Mouse (Mus musculus) skeletal muscle tissue, adult 2 months (tissue): Measurements from ENCODE around the gene Apobr.

Source experiments
- DNase-seq: peaks from one replicate; pipeline ENCODE4 v3.0.0-alpha.2; 2012; ENCODE audit warnings: low read depth, low spot score

Gene Apobr

GRCm38 (mm10) chr7:126598919-126599318 lies 14.2 kb downstream of the Apobr start:
- DNase-seq, result no peak

- DNase-seq, result no peak
These were observed 17.2 kb downstream of the Apobr start for GRCm38 (mm10) chr7:126601896-126602295.

- DNase-seq, result no peak
These were observed 17.9 kb downstream of the Apobr start for GRCm38 (mm10) chr7:126602650-126603049.

GRCm38 (mm10) chr7:126606611-126607010 lies 21.9 kb downstream of the Apobr start:
- DNase-seq, result no peak

GRCm38 (mm10) chr7:126607064-126607463 lies 22.3 kb downstream of the Apobr start:
- DNase-seq, result peak; percentile 78

GRCm38 (mm10) chr7:126607796-126608195 lies 23.1 kb downstream of the Apobr start:
- DNase-seq, result no peak

- no peak for DNase-seq
These were observed 28.0 kb downstream of the Apobr start for GRCm38 (mm10) chr7:126612736-126613135.

- DNase-seq, result no peak
These were observed 32.0 kb downstream of the Apobr start for GRCm38 (mm10) chr7:126616707-126617106.

GRCm38 (mm10) chr7:126619559-126620275 lies 35.0 kb downstream of the Apobr start:
- peak; percentile 29 for DNase-seq

- DNase-seq, result no peak
These were observed 37.0 kb downstream of the Apobr start for GRCm38 (mm10) chr7:126621452-126622359.

- DNase-seq, result no peak
These were observed 38.6 kb downstream of the Apobr start for GRCm38 (mm10) chr7:126623381-126623780.

- DNase-seq, result no peak
These were observed 40.0 kb downstream of the Apobr start for GRCm38 (mm10) chr7:126624774-126625173.

- DNase-seq, result peak; percentile 97
These were observed 40.6 kb downstream of the Apobr start for GRCm38 (mm10) chr7:126625369-126625768.

GRCm38 (mm10) chr7:126625807-126626600 lies 41.3 kb downstream of the Apobr start:
- peak; percentile 54 for DNase-seq

GRCm38 (mm10) chr7:126628111-126628510 lies 43.4 kb downstream of the Apobr start:
- no peak for DNase-seq

- DNase-seq, result no peak
These were observed 45.2 kb downstream of the Apobr start for GRCm38 (mm10) chr7:126629915-126630314.

- no peak for DNase-seq
These were observed 46.2 kb downstream of the Apobr start, which contains the start of gene Nupr1 for GRCm38 (mm10) chr7:126630824-126631518. Gene Nupr1 (minus strand): TSS chr7:126630861.

GRCm38 (mm10) chr7:126632478-126632877 lies 47.7 kb downstream of the Apobr start:
- DNase-seq, result no peak

- no peak for DNase-seq
These were observed 50.6 kb downstream of the Apobr start for GRCm38 (mm10) chr7:126635375-126635774.

GRCm38 (mm10) chr7:126636733-126637520 lies 52.2 kb downstream of the Apobr start:
- DNase-seq, result no peak
